Mouse (Mus musculus): ENCODE data around the gene Gorasp1.
A peak's percentile ranks its signal among the peaks of the same experiment; 100 is the strongest.

The Gorasp1 gene

GRCm38 (mm10) chr9:119937005-119937773 lies at the start of gene Gorasp1, which contains the start of gene Ttc21a:
Gene Gorasp1 (minus strand): TSS chr9:119937565.
Gene Ttc21a (plus strand): TSS chr9:119937606.
- DNase-seq: peak; percentile 91

GRCm38 (mm10) chr9:119985881-119986574 lies 48.7 kb upstream of the Gorasp1 start:
- DNase-seq: no peak

- peak; percentile 65 for DNase-seq
Observed at GRCm38 (mm10) chr9:119984536-119985011, 47.2 kb upstream of the Gorasp1 start, which contains the start of gene Csrnp1. Gene Csrnp1 (minus strand): TSS chr9:119984658.

- peak; percentile 84 for DNase-seq
Observed at GRCm38 (mm10) chr9:119983585-119984535, 46.5 kb upstream of the Gorasp1 start.

GRCm38 (mm10) chr9:119982956-119983551 lies 45.7 kb upstream of the Gorasp1 start:
- peak; percentile 70 for DNase-seq

GRCm38 (mm10) chr9:119982241-119982811 lies 45.0 kb upstream of the Gorasp1 start:
- DNase-seq: peak; percentile 74

- peak; percentile 58 for DNase-seq
Observed at GRCm38 (mm10) chr9:119981183-119982179, 44.1 kb upstream of the Gorasp1 start.

GRCm38 (mm10) chr9:119980770-119981182 lies 43.4 kb upstream of the Gorasp1 start:
- peak; percentile 44 for DNase-seq

GRCm38 (mm10) chr9:119979749-119980148 lies 42.4 kb upstream of the Gorasp1 start:
- peak; percentile 49 for DNase-seq

GRCm38 (mm10) chr9:119978811-119979441 lies 41.6 kb upstream of the Gorasp1 start:
- DNase-seq: peak; percentile 64

GRCm38 (mm10) chr9:119978151-119978810 lies 40.9 kb upstream of the Gorasp1 start:
- peak; percentile 53 for DNase-seq

- DNase-seq: peak; percentile 45
Observed at GRCm38 (mm10) chr9:119977557-119978060, 40.2 kb upstream of the Gorasp1 start.

GRCm38 (mm10) chr9:119976704-119977556 lies 39.6 kb upstream of the Gorasp1 start:
- DNase-seq: no peak

- DNase-seq: no peak
Observed at GRCm38 (mm10) chr9:119975286-119975685, 37.9 kb upstream of the Gorasp1 start.

- no peak for DNase-seq
Observed at GRCm38 (mm10) chr9:119974609-119975008, 37.2 kb upstream of the Gorasp1 start.

GRCm38 (mm10) chr9:119973869-119974520 lies 36.6 kb upstream of the Gorasp1 start:
- DNase-seq: peak; percentile 51

GRCm38 (mm10) chr9:119973281-119973680 lies 35.9 kb upstream of the Gorasp1 start:
- peak; percentile 41 for DNase-seq

GRCm38 (mm10) chr9:119972582-119972981 lies 35.2 kb upstream of the Gorasp1 start:
- peak; percentile 83 for DNase-seq

All from cerebellum, adult 11-12 months (tissue).